Mouse (Mus musculus) olfactory bulb, adult 2 months (tissue): ENCODE results near the gene A4galt. TPM values are rescaled to one million over a fixed set of nuclear protein-coding genes. Genes with fewer than 3 reads are reported as not detected.
A peak's percentile ranks its signal among the peaks of the same experiment; 100 is the strongest.

Source experiments
- H3K27ac ChIP-seq: fragments of 200-500 bp; 2 replicates; pipeline ENCODE4 v1.5.1; 2012; ENCODE audit warnings: low read depth, low read length; ENCODE audit not compliant: insufficient read depth
- H3K4me1 ChIP-seq: fragments of 200-500 bp; 2 replicates; pipeline ENCODE4 v1.6.1; 2012; ENCODE audit warnings: low read length; ENCODE audit not compliant: control insufficient read depth, insufficient read depth
- H3K4me3 ChIP-seq: fragments of 200-500 bp; 2 replicates; pipeline ENCODE4 v1.5.1; 2012; ENCODE audit warnings: mild to moderate bottlenecking, low read depth, low read length, moderate library complexity; ENCODE audit not compliant: insufficient read depth
- CTCF ChIP-seq: fragments of 200-500 bp; IDR thresholded peaks from 2 replicates; pipeline ENCODE4 v1.5.1; 2012; ENCODE audit warnings: low read depth, mild to moderate bottlenecking, low read length, moderate library complexity; ENCODE audit not compliant: insufficient read depth
- POLR2A ChIP-seq: fragments of 200-500 bp; IDR thresholded peaks from 2 replicates; pipeline ENCODE4 v1.6.1; 2012; ENCODE audit warnings: mild to moderate bottlenecking, low read depth, low read length, moderate library complexity; ENCODE audit not compliant: insufficient read depth
- WGBS: fragments of 180-500 bp; shearing (Covaris S2); methylation state at CpG from one replicate; pipeline ENCODE4 v1.1.7; 2018; 5-methylcytosine and 5-hydroxymethylcytosine counted together
- polyA plus RNA-seq: library from polyadenylated mRNA; stranded (reverse); fragments of >200 nt; gene quantifications from 2 replicates; pipeline ENCODE4 v1.2.4, GENCODE M21; 2012; ENCODE audit warnings: low replicate concordance; ENCODE audit not compliant: missing spikeins, insufficient read depth, insufficient read length

A4galt gene
- polyA plus RNA-seq, 1 experiment: not detected

DNA sequence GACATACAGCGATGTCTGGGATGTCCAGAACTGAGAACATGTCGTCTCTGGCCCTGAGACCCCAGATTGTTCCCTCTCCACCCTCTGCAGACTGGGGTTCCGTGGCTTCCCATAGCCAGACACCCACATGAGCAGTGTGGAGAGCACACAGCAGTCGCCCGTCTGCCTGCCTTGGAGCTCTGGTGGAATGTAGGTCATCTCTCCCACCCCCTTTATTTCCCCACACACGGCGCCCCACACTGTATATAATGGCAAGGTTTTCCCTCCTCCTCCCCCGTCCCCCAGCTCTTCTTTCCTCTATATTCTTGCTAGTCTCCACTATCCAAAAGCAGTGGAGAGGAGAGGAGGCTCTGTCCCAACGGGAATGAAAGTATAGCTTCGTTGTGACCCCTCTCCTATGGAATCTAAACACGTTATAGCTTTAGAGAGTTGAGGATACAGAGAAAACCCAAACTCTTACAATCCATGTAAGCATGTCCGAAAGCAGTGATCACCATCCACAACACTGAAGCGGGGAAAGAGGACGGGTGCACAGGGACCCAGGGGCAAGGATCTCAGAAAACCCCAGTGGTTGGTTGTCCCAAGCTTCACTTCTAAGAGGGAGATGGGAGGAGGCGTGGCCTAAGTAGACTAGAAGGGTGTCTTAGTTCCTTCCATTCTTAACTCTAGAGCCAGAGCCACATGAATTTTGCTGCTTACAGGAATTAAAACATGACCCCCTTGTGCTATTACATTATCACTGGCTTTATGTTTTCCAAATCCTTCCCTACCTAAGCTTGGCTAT is 13.9 kb downstream of the A4galt start:
- Histone ChIP-seq H3K4me1 (peaks cover 3% of the 10 kb centered on the region; the same call in 1 of the 2 replicates), H3K4me3 (no peak overlapping the region), H3K27ac (no peak overlapping the region)
- WGBS: 66% methylated on average over 15 of the region's 15 CpGs
- no peak for TF ChIP-seq CTCF

- peaks cover 3% of the 10 kb centered on the region; the same call in 1 of the 2 replicates for H3K4me1 ChIP-seq
- 13% methylated on average over 1 of the region's 1 CpGs for WGBS
- no peak overlapping the region for H3K4me3 ChIP-seq
- TF ChIP-seq CTCF (no peak), POLR2A (no peak)
- no peak overlapping the region for H3K27ac ChIP-seq
These were observed 14.8 kb downstream of the A4galt start for GRCm38 (mm10) chr15:83236824-83237223.

DNA sequence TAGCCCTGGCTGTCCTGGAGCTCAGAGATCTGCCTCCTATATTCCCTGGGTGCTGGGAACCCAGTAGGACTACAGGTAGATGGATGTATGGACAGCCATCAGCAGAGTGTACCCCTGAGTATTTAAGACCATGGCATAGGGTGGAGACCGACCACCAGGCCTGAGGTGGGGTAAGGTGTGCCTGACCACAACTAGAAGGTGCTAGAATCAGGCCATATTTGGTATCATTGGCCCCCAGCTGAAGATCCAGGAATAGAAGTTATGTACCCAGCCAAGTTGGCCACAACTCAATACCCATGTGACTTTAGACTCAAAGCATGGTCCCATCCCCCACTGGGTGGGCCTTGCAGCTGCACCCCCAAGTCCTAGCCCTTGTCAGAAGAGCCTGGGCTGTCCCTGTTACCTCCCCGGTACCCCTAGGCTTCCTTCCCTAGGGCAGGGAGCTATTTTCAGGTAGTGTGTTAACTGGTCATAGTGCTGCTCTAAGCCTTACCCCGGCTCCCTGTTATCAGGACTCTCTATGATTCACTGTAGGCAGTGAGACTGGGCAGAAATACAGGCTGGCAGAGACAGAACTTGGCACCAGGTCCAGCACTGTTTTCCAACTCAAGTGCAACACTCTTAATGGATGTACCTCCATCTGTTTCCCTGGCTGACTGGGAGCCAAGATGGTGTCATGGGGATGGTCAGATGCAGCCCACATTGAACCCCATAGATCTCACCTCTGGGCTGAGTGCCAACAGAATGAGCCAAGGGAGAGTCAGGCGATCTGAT is 18.2 kb downstream of the A4galt start:
- no peak for TF ChIP-seq POLR2A
- no peak for TF ChIP-seq CTCF
- Histone ChIP-seq H3K4me1 (peaks cover 3% of the 10 kb centered on the region; the same call in 1 of the 2 replicates), H3K27ac (no peak overlapping the region), H3K4me3 (no peak overlapping the region)
- 59% methylated on average over 4 of the region's 4 CpGs for WGBS

DNA sequence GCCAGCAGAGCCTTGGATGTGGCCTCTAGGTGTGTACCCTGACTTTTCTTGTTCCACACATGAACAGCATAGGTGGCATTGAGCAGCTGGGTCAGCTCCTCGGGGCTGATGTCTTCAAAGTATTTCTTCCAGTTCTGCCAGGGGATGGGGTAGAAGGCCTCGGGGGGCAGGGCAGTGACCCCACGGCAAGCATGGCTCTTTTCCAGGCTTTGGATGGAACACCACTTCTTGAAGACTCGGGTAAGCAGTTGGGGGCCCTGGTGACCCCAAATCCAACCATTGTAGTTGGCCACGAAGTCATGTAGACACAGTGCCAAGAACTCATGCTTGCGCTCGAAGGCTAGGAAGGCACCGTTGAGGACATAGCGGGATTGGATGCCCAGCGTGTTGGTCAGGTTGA is 24.0 kb downstream of the A4galt start:
- TF ChIP-seq CTCF: no peak
- no peak for TF ChIP-seq POLR2A
- Histone ChIP-seq H3K4me3 (no peak overlapping the region), H3K4me1 (peaks cover 20% of the 10 kb centered on the region), H3K27ac (no peak overlapping the region)
- 96% methylated on average over 10 of the region's 10 CpGs for WGBS

GRCm38 (mm10) chr15:83226871-83227270 is 24.7 kb downstream of the A4galt start:
- Histone ChIP-seq H3K27ac (no peak overlapping the region), H3K4me1 (peaks cover 20% of the 10 kb centered on the region), H3K4me3 (no peak overlapping the region)
- 88% methylated on average over 5 of the region's 5 CpGs for WGBS
- TF ChIP-seq POLR2A (no peak), CTCF (no peak)

DNA sequence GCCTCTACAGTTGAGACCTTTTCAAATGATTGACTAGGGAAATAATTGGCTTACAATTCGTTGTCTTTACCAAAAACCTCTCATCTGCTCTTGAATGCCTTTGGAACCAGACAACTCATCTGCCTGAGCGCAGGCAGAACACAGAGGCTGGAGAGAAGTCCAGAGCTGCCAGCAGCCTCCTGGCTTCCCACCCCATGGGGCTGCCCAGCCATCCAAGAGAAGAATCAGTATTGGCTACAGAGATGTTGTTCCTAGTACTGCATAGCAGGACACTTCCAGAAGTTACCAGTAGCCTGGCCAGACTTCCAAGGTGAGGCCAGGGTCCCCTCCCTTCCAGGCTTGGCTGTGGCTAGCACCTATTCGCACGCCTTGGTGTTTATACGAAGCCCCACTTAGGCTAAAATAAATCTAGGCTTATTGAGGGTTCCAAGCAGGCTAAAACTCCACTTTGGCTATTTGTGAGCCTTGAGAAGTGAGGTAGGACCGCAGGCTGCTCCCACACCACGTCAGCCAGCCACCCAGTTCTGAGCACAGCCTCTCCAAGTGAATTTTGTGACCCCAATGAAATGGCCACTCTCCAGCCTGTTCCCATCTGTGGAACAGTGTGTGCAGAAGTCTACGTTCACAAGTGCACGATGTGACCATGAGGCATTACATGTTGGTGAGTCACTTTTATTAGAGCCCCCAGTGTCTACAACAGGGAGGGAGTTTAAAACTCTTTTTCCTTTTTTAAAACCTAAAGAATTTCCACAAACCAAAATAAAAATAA is 25.3 kb downstream of the A4galt start:
- H3K27ac ChIP-seq: no peak overlapping the region
- WGBS: 84% methylated on average over 9 of the region's 9 CpGs
- TF ChIP-seq CTCF (no peak), POLR2A (no peak)
- peaks cover 20% of the 10 kb centered on the region for H3K4me1 ChIP-seq
- H3K4me3 ChIP-seq: no peak overlapping the region

DNA sequence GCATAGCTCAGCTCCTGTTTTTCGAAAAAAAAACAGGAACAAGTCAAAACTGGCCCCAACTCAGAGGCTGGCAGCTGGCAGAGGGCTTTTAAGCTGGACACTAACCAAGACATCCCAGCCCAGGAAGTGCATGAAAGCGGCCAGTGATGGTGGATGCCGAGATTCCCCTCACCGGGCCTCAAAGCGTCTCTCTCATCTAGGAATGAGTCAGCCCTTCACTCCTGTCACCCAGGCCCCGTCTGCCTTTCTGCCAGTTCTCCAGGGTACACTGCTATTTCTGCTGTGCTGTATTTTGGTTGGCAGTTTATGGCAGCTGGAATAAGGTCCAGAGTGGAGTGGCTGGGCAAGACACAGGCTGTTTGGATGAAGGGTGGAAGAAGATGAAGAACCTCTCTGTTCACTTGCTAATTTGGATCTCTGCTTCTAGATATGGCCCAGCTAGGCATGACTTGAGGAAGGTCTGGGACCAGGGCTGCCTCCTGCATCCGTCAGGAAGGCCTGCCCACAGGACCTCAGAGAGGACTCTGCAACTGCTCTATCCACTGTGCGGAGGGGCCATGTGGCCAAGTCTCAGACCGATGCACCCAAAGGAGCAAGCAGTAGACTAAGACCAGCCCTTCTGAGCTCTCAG is 27.3 kb downstream of the A4galt start:
- Histone ChIP-seq H3K4me3 (no peak overlapping the region), H3K27ac (no peak overlapping the region), H3K4me1 (peaks cover 20% of the 10 kb centered on the region)
- TF ChIP-seq POLR2A (no peak), CTCF (no peak)
- WGBS: 48% methylated on average over 9 of the region's 9 CpGs

DNA sequence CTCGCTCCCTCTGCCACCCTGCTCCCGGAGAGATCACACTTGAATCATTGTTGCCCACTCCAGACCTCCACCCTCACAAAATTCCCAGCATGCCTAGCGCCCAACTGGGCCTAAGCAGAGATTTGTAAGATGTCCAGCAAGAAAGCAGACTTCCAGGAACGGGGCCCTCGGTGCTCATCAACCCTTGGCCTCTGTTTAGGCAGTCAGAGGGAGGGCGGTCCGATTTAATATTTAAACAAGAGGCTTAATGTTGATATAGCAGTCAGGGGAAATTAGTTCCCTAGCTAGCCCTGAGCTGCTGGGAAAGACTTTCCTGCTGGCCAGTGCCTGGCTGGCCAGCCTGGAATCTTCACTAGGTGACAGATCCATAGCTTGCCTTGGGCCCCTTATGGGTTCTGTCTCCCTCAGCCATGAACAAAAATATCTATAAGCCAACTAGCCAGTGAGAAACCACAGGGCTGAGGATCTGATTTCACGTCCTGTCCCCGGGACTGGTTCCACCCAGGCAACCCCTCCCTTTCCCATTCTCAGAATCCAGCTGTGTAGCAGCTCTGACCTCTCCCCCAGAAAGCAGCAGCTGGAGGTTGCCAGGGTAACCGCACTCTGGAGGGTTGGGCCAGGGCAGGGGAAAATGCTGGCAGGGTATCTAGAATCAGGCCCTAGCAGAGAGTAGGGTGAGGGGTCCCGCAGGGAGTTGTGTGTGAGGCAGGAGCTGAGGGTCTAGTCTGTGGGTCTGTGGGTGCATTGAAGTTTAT is 28.2 kb downstream of the A4galt start:
- 53% methylated on average over 11 of the region's 11 CpGs for WGBS
- TF ChIP-seq CTCF: no peak
- no peak for TF ChIP-seq POLR2A
- peaks cover 20% of the 10 kb centered on the region for H3K4me1 ChIP-seq
- H3K27ac ChIP-seq: peak overlapping the region; percentile 23; the same call in 1 of the 2 replicates
- no peak overlapping the region for H3K4me3 ChIP-seq
